Mouse (Mus musculus) right cerebral cortex, postnatal 14 days (tissue): ENCODE results near the gene D1Pas1.

Experiments used
- DNase-seq: peaks from one replicate; pipeline ENCODE4 v3.0.0; 2022

D1Pas1 gene

DNA sequence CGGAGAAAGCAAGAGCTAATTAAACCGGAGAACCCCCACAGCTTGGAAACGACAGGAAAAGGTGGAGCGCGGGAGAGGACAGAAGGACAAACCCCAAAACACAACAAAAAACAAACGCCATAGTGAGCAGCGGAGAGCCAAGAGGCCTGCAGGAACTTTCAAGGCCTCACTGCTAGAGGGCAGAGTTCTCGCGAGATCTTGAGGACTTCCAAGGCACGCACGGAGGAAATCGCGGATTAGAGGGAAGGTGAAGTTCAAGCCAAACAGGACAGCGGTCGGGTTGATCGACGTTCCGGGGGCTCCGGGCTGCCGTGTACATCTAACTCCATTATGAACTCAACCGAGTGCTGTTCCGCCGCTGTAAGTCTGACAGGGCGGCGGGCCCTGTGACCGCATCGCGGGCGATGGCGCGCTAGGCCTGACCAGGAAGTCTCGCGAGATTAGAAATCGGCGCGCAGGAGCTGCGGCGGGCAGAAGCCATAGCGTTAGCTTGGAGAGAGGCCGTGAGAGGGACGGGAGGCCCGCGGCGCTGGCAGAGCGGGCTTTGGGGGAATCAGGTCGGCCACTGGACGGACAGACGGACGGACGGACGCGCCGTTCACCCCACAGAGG lies at the start of gene D1Pas1:
D1Pas1 (plus strand) TSS at position 216 of the 612 bp plus-strand sequence.
- DNase-seq, result no peak

DNA sequence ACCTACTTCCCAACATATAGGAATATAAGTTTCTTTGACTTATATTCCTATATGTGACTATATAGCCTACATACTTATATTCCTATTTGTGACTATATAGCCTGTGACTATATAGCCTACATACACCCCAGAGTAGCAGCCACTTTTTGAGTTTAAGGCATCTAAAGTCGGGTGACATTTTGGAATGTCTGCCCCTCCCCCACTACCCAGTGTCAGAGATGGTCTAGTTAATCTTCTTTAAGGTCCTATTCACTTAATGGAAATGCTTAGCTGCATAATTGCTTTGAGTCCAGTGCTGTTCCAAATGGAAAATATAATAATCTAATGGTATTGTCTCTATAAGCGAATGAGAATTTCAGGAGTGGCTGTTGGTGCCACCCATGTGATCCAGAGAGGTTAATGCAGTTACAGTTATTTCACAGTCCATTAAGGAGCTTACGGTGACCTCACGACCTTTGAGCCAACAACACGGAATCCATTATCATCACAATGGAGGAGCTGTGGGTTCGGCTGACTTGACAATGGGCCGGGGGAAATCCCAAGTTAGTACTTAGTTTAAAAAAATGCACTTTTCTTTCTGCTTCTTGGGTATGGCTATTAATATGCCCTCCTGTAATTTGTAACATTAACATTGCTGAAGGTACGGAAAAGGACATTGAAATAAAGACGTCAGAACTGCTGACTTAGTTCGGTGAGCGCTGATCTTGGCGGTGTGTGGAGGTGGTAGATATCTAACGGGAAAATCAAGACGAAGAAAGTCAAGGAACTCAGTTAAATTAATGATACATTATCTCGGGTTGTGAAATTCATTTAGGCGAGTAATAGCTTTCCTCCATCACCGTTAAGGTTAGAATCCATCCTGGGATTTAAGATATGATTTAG lies 44.5 kb upstream of the D1Pas1 start:
- DNase-seq, result no peak

DNA sequence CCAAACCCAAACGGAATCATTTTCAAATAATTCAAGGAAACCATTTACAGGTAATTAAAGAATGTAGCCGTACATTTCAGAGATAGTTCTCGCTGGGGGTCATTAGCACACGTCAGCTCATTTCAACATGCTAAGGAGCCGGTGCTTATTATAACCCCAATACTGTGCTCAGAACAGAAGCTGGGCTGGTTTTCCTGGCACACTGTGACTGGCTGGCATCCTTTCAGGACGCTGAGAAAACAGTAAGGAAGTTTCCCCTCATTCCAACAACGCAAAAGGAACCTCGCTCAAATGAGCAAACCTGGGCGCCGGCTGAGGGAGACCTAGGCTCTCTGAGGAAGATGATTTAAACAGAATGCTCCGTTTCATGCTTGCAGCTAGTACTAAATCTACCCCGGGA lies 43.2 kb upstream of the D1Pas1 start:
- DNase-seq, result no peak

DNA sequence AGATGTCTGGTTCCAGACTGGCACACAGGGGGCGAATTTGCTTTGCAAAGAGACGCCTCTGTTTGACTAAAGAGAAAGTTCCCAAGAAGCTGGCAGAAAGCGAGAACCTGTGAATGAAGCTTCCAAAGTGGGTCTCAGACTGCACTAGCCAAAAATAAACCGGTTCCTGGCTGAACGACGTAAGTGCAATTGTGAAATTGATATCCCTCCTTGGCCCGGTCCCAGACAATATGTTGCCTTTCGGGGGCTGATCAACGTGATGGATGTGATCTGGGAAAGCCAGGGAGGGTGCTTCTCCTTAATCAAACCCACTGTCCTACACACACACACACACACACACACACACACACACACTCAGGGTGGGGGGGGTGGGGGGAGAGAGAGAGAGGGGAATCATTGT lies 41.8 kb upstream of the D1Pas1 start:
- DNase-seq, result peak; percentile 18

DNA sequence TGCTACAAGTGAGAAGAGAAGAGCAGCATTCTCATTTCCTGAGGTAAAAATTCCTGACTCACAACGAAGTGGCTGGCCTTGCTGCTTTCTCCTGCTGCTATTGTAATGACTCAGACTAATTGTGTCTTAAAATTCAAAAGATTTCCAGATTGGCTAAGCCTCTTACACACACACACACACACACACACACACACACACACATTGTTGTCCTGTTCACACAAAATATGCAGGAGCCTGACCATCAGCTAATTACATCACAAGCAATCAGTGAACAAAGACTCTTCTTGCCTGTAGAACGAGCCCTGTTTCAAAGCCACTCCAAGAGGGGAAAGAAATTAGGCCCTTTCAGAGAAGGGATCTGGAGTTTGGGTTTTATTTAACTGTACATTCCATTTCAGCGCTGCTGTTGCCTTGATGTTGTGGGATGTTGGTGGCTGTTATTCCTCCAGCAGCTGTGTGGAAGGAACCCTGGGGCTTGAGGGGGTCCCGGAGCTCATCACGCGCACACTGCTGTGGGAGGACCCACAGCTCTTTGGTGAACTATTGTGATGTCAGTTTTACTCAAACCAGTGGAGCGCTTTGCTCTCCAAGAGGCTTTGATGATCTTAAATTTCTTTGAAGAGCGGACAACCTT lies 40.8 kb upstream of the D1Pas1 start:
- no peak for DNase-seq

DNA sequence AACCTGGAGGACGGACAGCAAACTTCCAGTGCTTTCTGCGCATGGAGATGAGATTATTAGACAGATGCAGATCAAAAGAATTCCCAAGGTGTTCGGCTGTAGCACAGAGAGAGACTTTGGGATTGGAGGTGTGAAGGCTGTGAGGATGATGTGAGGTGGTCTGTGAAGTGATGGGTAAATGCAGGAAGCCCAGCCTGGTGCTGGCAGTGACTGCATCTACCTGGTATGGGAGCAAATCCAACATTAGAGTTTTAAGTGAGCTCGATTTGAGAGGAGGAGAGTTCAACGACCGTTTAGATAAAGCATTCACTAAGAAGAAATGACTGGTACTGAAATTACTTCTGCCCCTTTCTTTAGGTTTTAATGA lies 40.3 kb upstream of the D1Pas1 start:
- no peak for DNase-seq

DNA sequence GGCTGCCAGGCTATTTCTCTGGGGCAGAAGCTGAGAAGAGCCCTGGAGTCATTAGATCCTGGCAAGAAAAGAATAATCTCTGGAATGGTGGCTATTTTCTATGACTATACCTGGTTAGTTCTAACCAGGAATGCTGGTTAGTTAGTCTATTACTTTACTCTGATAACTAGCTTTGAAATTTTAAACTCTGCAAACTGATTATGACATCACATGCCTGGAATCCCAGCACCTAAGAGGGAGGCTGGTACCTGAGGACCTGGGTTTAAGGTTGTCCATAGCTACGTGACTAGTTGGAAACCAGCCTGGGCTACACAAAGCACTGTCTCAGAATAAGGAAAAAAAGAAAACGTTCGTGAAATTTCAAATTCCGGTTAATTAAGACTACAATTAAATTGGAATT lies 39.7 kb upstream of the D1Pas1 start:
- DNase-seq, result no peak

DNA sequence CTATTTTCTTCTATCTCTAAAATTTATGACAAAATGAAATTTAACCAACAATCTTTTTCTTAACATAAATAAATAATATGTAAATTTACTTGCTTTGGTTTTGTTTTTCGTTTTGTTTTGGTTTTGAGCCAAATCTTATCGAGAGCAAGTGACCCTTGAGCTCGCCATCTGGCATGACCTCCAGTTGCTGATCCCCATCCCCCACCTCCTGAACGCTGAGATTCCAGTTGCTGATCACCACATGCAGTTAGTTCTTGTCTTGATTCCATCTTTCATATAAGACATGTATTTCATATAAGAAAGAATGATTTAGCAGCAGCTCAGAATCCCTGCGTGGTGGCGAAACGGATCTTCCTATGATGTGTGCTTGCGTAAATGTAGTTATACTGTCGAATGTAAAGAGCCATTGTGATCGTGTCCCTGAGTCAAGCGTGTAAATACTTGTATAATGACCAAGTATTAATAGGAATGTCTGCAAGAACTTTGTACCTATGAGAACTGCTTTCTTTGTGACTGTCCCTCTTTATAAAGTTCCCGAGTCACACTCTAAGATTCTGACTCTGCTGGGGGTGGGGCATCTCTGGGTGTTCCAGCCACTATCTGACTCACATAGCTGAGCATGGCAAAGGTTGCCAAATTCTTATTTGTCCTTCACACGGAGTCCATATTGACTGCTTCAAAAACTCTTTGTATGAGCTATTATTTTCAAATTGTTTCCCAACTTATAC lies 36.9 kb upstream of the D1Pas1 start:
- DNase-seq, result no peak

DNA sequence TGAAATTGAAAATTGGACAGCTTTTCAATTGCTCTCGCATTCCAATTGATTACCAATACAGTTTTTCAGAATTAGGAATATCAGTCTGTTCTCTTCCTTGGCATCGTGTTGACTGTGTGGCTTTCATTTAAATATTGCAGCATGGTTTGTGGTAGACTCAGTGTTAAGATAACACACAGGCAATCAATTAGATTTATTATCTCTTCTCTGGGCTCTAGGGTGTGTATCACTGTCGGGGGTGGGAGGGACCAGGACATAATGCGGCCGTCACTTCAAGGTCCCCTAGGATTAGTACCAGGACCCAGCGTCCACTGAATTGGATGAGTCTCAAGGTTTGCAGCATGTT lies 36.4 kb upstream of the D1Pas1 start:
- no peak for DNase-seq

DNA sequence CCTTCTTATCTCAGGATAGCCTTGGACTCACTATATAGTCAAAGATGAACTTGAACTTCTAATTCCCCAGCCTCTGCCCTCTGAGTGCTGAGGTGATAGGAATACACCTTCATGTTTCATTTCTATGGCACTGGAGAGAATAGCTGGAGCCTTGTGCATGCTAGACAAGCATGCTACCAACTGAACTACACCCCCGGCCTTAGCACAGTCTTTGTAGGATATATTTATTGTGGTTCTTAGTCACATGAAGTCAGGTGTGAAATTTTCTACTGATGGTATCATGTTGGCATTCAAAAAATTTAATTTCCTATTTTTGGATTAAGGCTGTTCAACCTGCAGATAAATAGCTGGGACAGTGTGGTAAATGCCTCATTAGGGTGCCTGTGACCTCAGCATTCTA lies 33.0 kb upstream of the D1Pas1 start:
- no peak for DNase-seq

DNA sequence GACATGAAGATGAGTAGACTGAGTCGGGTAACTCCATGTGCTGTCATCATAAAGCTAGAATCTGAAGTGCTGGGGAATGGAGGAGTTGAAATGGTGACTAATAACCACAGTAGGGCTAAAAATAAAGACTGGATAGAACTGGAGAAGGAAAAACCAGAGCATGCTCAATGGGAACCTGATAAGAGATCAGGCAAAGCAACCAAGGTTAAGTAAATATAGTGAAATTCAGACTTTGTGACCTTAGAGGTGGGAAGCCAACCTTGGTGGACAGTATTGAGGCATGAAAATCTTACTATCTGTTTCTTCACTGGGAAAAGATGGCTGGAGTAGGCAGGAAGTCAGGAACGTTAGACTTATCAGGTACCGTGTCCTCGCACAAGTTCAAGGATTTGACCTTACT lies 14.8 kb upstream of the D1Pas1 start:
- no peak for DNase-seq

DNA sequence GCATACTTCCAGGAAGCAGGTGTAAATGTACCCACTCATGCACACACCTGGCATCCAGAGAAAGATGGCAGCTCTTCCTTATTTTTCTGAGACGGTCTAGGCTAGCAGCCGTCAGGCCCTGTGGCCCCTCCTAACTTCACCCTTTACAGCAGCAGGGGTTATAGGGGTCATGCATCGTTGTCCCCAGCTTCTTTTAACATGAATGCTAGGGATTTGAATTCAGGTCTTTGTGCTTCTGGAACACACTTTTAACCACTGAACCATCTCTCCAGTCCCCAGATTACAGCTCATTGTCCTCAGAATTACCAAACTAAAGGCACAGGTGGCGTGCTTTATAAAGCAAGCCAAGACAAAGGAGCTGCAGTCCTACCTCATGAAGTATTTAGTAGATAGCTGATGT lies 12.6 kb upstream of the D1Pas1 start:
- no peak for DNase-seq

DNA sequence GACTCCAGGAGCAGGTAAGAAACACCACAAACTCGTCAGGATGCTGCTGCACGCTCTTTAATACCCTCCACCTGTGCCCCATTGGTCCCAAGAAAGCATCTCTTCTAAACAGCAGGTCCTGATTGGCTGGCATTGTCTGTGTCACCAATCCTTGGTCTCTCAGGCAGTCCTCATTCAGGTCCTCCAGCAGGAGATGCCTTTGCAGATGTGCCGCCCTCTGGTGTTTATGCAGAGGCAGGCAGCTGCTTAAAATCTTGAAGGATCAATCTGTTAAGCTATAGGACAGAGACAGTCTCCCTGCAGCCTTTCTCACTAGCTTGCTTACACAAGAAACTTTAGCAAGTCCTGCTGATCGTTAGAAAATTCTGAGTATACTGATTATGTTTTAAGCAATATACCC lies 7.8 kb upstream of the D1Pas1 start:
- no peak for DNase-seq

DNA sequence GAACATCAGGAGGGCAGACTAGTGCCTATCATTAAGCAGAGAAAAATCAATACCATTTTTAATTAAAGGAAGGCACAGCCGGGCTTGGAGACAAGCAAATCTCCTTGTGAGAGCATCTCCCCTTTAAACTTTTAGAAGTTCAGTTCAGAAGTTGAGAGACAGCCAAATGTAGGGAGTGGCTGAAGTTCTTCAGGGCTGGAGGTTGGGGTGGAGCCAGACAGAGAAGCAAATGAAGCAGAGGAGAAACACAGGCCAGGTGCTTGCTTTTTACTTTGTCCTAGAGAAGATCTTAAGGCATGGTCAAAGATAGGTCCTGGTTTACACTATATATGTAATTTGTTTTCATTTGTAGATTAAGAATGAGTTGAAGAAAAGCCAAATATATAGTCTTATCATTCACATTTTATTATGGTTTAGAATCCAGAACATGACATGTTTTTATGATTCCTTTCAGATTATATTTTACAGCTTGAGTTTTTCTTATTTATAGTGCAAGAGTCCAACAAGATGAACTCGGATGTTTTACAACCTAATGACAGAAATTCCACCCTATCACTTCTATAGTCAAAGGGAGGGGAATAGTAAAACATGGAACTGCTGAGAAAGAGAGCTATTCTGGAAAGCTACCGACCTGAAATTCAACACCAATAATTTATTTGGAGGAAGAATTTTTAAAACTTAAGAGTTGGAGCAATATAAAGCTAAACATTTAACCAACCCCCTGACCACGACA lies 2.9 kb upstream of the D1Pas1 start:
- DNase-seq, result no peak

DNA sequence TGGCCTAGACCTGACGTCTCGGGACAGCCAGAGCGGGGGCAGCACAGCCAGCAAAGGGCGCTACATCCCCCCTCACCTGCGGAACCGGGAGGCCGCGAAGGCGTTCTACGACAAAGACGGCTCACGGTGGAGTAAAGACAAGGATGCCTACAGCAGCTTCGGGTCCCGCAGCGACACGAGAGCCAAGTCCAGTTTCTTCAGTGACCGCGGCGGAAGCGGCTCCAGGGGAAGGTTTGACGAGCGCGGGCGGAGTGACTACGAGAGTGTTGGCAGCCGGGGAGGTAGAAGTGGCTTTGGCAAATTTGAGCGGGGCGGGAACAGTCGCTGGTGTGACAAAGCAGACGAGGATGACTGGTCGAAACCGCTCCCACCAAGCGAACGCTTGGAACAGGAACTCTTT lies 710 bp downstream of the D1Pas1 start:
- no peak for DNase-seq

DNA sequence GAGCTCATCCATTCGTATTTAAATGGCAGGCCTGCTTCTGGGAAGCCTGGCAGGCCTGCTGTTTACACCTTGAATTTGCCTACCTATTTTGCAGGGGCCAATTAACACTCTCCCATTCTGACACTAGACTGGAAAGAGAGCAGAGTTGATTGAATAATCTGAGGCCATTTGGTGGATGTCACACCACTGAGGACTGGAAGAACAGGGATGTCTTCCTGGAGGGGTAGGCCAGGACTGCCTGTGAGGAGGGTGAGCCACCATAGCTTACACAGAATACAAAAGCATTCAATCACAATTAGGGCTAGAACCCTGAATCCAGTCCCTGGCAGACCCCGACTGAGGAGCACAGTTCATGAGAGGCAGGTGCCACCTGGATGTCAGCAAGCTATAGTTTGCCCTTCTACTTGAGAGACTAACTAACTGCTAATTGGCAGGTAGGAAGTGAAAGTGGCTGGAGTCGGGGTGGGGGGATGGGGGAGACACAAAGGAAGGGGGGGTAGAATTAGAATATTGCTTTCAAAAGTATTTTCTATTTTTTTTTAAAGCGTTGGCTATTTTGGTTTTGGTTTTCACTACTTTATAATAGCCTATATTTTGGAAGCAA lies 9.8 kb downstream of the D1Pas1 start:
- no peak for DNase-seq

DNA sequence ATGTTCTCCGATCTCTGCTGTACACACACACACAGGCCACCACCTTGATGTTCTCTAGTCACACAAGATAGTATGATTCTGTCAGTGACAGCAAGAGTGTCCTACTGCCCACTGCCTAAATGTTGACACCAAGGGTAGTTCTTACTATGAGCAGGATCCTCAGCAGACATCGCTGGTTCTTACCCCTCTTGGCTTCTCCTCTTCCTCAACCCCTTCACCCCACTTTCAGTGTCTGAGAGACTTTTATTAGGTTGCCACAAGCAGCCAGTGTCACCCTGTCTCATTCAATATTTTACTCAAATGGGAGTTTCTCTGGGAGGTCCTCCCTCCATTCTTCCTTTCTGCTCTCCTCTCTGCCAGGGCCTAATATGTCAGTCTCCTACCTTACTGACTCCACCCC lies 10.6 kb downstream of the D1Pas1 start:
- no peak for DNase-seq

DNA sequence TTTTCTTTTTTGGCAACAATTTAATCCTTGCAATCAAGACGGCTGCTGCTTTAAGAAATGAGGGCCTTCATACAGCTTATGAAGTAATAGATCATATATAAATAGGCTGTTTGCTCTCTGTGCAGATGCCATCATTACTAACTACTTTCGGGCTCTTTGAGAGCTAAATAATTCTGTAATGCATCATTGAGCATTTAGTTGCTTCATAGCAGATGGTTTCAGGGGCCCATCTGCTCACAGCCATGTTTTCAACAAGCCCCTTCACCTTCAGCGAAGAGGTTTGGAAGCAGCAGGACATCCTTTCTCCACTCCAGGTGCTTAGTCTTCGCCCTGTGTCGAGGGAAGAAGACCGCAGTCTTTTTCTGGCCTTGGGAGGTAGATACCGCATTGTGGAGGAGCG lies 12.2 kb downstream of the D1Pas1 start:
- DNase-seq, result no peak

DNA sequence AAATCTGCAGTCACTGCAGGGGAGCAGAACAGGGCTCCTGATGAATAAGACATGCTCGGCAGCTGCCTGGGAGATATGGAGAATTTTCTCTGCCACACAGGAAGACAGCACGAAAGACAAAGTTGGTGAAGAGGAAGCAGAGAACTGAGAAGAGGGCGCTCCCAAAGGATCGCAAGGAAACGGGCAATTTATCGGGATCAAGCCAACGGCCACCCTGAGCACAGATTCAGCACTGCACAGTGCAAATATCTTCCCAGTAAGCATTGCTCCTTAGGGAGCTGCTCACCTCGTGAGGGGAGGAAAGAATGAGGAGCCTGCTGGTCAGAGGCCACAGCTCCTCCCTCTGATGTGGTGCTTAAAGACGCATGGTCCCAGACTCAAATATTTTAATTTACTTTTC lies 13.3 kb downstream of the D1Pas1 start:
- no peak for DNase-seq

DNA sequence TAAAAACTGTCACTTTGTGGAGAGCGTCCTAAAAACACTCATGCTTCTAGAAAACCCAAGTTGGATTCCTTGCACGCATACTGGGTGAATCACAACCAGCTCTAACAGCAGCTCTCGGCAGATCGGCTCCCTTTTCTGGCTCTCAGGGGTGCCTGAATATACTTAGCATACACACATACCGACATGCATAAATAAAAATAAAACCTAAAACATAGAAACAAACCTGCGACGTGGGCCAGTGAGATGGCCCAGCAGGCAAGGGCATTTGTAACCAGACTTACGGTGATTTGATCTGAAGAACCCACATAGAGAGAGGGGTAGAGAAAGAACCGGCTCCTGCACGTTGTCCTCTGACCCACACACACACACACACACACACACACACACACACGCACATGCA lies 17.9 kb downstream of the D1Pas1 start:
- DNase-seq, result no peak

DNA sequence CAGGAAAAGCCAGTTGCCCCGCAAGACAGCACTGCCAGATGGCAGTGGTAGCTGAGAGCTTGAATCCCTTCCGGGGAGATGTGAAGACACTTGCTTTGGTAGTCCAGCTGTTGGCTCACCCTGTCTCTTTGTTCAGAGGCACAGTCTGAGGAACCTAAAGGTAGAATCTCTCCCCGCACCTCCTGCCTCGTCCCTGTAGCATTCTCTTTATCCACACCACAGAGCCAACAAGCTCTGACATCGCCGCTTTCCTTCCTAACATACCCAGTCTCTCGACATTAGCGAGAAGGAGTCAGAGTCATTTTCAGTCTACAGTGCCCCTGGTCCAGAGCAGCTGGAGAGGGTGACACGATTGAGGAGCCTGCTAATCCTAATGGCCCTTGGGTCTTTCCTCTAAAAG lies 18.9 kb downstream of the D1Pas1 start:
- DNase-seq, result no peak

DNA sequence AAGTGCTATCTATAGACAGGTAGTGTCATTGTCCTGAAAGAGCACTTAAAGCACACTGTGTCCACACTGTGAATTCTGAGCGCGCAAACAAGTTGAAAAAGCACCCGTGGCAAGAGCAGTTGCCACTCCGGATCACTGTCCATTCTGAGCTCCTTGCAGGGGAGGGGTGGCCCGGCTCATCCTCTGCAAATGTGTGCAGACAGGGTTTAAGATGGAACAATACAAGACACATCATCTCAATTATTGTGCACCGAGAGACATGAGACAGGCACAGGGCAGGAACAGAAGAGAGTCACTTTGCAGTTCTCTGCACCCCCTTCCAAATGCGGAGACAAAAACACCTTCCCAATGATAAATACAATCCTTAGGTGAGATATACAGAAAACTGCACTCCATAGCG lies 19.3 kb downstream of the D1Pas1 start:
- no peak for DNase-seq

DNA sequence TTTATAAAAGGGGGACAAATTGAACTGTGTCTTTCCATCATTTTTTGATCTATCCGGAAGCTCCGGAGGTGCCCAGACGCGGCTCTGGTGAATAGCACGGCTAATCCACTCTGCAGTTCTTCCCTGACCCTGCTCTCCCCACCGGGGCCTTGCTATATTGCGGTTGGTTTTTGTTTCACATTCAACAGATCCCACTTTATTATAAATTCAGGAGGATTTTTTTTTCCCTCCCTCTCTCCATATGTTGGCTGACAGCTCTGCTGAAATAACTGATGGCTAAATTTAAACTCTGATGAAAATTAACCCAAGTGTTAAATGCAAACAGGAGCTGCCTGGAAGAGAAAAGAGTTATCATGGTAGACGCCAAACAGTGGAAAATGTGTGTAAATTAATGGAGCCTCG lies 21.1 kb downstream of the D1Pas1 start:
- no peak for DNase-seq
